Mouse (Mus musculus): ENCODE measurements around the gene Chmp5. TPM values are rescaled to one million over a fixed set of nuclear protein-coding genes. Genes with fewer than 3 reads are reported as not detected.

The Chmp5 gene
- polyA plus RNA-seq (2012; rRNA removed), result 12.6 and 24.5 TPM in 2 replicates
- polyA plus RNA-seq (2014; fragmentation: Nextera tagmentation; extraction: Ambion mirVana), result 42.7 and 45.1 TPM in 2 replicates

DNA sequence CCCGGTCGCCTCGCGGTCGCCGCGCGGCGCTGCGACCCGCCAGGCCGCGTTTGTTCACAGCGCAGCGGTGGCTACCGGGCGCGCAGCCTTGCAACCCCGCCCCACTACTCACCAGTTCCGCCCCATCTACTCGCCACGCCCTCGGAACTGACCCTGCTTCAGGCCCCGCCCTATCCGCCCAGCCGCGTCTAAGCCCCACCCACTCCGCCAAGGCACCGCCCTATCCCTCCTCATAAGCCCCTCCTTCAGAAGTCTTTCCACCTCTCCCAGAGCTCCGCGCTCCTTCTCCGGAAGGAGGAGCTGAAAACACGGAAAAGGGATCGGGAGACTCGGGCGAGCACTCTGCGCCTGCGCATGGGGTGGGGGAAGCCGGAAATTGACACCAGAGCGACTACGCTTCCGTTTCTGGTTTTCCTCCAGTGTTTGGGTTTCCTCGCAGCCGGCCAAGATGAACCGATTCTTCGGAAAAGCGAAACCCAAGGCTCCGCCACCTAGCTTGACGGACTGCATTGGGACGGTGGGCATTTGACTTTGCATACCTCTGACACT is at the start of gene Chmp5, which contains the start of gene Bag1:
TSS of gene Chmp5 (plus strand) at position 248 of the 549 bp plus-strand sequence.
TSS of gene Bag1 (minus strand) at position 135 of the 549 bp plus-strand sequence.
- Histone ChIP-seq H3K9ac (replicated peaks) (peak within 1 kb of the TSS; percentile 97), H3K36me3 (replicated peaks; ENCODE audit: control insufficient read depth, insufficient read depth, low read depth) (peaks cover 18% of the 10 kb centered on the region), H3K4me3 (ENCODE audit: insufficient read depth in 1 of 2, low read depth in 2 of 2, low read length in 2 of 2) (peak within 1 kb of the TSS; percentile 97 to 98), H3K27me3 (ENCODE audit: control insufficient read depth, insufficient read depth, low read length) (no peaks in the 10 kb centered on the region), H3K4me2 (ENCODE audit: low read depth) (peak within 1 kb of the TSS; percentile 96), H3K4me1 (replicated peaks; ENCODE audit: control insufficient read depth in 2 of 2, insufficient read depth in 2 of 2, low read length in 1 of 2) (peaks cover 19 to 24% of the 10 kb centered on the region in 2 experiments), H3K9me3 (ENCODE audit: control insufficient read depth, low read length) (no peaks in the 10 kb centered on the region), H3K27ac (peak within 1 kb of the TSS; percentile 87)
- TF ChIP-seq EP300 (IDR thresholded peaks at IDR 0.05; ENCODE audit: low read depth), result no peak
- TF ChIP-seq CTCF (IDR thresholded peaks at IDR 0.05; ENCODE audit: low read depth), result peak; percentile 38
- ATAC-seq (ENCODE audit: insufficient read depth) (peak; percentile 97), DNase-seq (ENCODE audit: low read depth in 3 of 3, low spot score in 3 of 3) (peak; percentile 96 to 99 (median 96))
- under 1% methylated on average over 50 of the region's 50 CpGs for WGBS (ENCODE audit: insufficient replicate concordance)

DNA sequence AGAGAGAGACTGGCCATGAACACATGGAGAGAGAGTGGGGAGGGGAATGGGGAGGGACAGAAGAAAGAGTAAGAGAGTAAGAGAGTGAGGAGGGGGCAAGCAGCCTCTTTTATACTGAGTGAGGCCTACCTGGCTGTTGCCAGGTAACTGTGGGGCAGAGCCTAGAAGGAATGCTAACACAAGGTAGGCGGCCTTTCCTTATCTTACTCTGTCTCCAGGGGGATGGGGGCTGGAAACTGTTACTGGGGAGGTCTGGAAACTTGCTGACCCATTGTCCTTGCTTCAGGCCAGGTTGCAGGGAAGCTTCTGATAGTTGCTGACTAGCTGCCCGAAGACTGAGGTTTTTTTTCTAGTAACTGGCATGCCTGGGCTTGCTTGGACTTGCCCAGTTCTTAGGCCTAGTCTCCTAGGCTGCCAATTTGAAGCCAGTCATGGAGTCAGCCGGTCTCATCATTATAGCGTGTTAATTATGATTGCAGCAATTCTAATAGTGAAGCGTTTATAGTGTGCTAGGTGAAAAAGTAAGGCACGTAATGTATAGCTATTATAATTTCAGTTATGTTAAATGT is 49.6 kb upstream of the Chmp5 start:
- DNase-seq (ENCODE audit: low read depth in 3 of 3, low spot score in 3 of 3) (no peak), ATAC-seq (ENCODE audit: insufficient read depth) (no peak)
- Histone ChIP-seq H3K4me1 (replicated peaks; ENCODE audit: control insufficient read depth in 2 of 2, insufficient read depth in 2 of 2, low read length in 1 of 2) (peaks cover 6 to 14% of the 10 kb centered on the region in 2 experiments), H3K36me3 (replicated peaks; ENCODE audit: control insufficient read depth, insufficient read depth, low read depth) (no peaks in the 10 kb centered on the region), H3K4me2 (ENCODE audit: low read depth) (no peak overlapping the region), H3K4me3 (ENCODE audit: insufficient read depth in 1 of 2, low read depth in 2 of 2, low read length in 2 of 2) (no peak overlapping the region), H3K9ac (replicated peaks) (no peak overlapping the region), H3K27ac (no peak overlapping the region), H3K9me3 (ENCODE audit: control insufficient read depth, low read length) (no peaks in the 10 kb centered on the region), H3K27me3 (ENCODE audit: control insufficient read depth, insufficient read depth, low read length) (no peaks in the 10 kb centered on the region)
- TF ChIP-seq EP300 (IDR thresholded peaks at IDR 0.05; ENCODE audit: low read depth), result no peak
- TF ChIP-seq CTCF (IDR thresholded peaks at IDR 0.05; ENCODE audit: low read depth), result no peak
- WGBS (ENCODE audit: insufficient replicate concordance), result 77% methylated on average over 6 of the region's 6 CpGs

- Histone ChIP-seq H3K27ac (no peak overlapping the region), H3K36me3 (replicated peaks; ENCODE audit: control insufficient read depth, insufficient read depth, low read depth) (no peaks in the 10 kb centered on the region), H3K9ac (replicated peaks) (no peak overlapping the region), H3K4me2 (ENCODE audit: low read depth) (no peak overlapping the region), H3K9me3 (ENCODE audit: control insufficient read depth, low read length) (no peaks in the 10 kb centered on the region), H3K27me3 (ENCODE audit: control insufficient read depth, insufficient read depth, low read length) (no peaks in the 10 kb centered on the region), H3K4me3 (ENCODE audit: insufficient read depth in 1 of 2, low read depth in 2 of 2, low read length in 2 of 2) (no peak overlapping the region), H3K4me1 (replicated peaks; ENCODE audit: control insufficient read depth in 2 of 2, insufficient read depth in 2 of 2, low read length in 1 of 2) (peaks cover 6 to 14% of the 10 kb centered on the region in 2 experiments)
- 61% methylated on average over 2 of the region's 2 CpGs for WGBS (ENCODE audit: insufficient replicate concordance)
- ATAC-seq (ENCODE audit: insufficient read depth) (no peak), DNase-seq (ENCODE audit: low read depth in 3 of 3, low spot score in 3 of 3) (no peak)
- no peak for TF ChIP-seq EP300 (IDR thresholded peaks at IDR 0.05; ENCODE audit: low read depth)
- TF ChIP-seq CTCF (IDR thresholded peaks at IDR 0.05; ENCODE audit: low read depth), result no peak
Observed at GRCm38 (mm10) chr4:40899264-40899663, 48.9 kb upstream of the Chmp5 start.

DNA sequence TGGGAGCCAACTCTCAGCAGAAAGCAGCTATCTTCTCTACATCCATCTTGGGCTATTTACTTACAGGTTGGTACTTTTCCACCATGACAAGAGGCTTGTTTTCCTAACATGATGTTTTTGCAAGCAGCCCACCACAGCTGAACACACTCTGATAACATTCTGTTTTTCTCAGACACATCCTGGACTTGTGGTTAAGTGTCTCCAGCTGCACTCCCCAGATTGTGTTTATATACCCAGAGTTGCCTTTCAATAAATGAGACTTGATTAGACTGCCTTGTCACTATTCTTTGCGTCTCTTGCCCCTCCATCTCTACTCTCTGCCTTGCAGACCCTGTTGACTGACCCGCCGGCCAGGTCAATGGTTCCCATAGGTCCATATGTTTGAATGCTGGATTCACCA is 48.1 kb upstream of the Chmp5 start:
- Histone ChIP-seq H3K4me2 (ENCODE audit: low read depth) (no peak overlapping the region), H3K9ac (replicated peaks) (no peak overlapping the region), H3K9me3 (ENCODE audit: control insufficient read depth, low read length) (no peaks in the 10 kb centered on the region), H3K27ac (peak overlapping the region; percentile 51), H3K4me3 (ENCODE audit: insufficient read depth in 1 of 2, low read depth in 2 of 2, low read length in 2 of 2) (no peak overlapping the region), H3K36me3 (replicated peaks; ENCODE audit: control insufficient read depth, insufficient read depth, low read depth) (no peaks in the 10 kb centered on the region), H3K27me3 (ENCODE audit: control insufficient read depth, insufficient read depth, low read length) (no peaks in the 10 kb centered on the region), H3K4me1 (replicated peaks; ENCODE audit: control insufficient read depth in 2 of 2, insufficient read depth in 2 of 2, low read length in 1 of 2) (peaks cover 6 to 14% of the 10 kb centered on the region in 2 experiments)
- TF ChIP-seq EP300 (IDR thresholded peaks at IDR 0.05; ENCODE audit: low read depth) (peak; percentile 29; the same call in 1 of the 2 replicates), CTCF (IDR thresholded peaks at IDR 0.05; ENCODE audit: low read depth) (no peak)
- peak in 1 of 3 experiments; percentile 24 for DNase-seq (ENCODE audit: low read depth in 3 of 3, low spot score in 3 of 3)
- WGBS (ENCODE audit: insufficient replicate concordance), result 62% methylated on average over 3 of the region's 3 CpGs
- ATAC-seq (ENCODE audit: insufficient read depth), result peak; percentile 47; the same call in 1 of the 2 replicates

- Histone ChIP-seq H3K9me3 (ENCODE audit: control insufficient read depth, low read length) (no peaks in the 10 kb centered on the region), H3K36me3 (replicated peaks; ENCODE audit: control insufficient read depth, insufficient read depth, low read depth) (no peaks in the 10 kb centered on the region), H3K27ac (no peak overlapping the region), H3K9ac (replicated peaks) (no peak overlapping the region), H3K4me1 (replicated peaks; ENCODE audit: control insufficient read depth in 2 of 2, insufficient read depth in 2 of 2, low read length in 1 of 2) (peaks cover 6 to 14% of the 10 kb centered on the region in 2 experiments), H3K4me2 (ENCODE audit: low read depth) (no peak overlapping the region), H3K4me3 (ENCODE audit: insufficient read depth in 1 of 2, low read depth in 2 of 2, low read length in 2 of 2) (no peak overlapping the region), H3K27me3 (ENCODE audit: control insufficient read depth, insufficient read depth, low read length) (no peaks in the 10 kb centered on the region)
- WGBS (ENCODE audit: insufficient replicate concordance), result 53% methylated on average over 4 of the region's 4 CpGs
- TF ChIP-seq CTCF (IDR thresholded peaks at IDR 0.05; ENCODE audit: low read depth) (no peak), EP300 (IDR thresholded peaks at IDR 0.05; ENCODE audit: low read depth) (no peak)
- no peak for DNase-seq (ENCODE audit: low read depth in 3 of 3, low spot score in 3 of 3)
- ATAC-seq (ENCODE audit: insufficient read depth), result peak; percentile 58; the same call in 1 of the 2 replicates
Observed at GRCm38 (mm10) chr4:40900612-40901011, 47.6 kb upstream of the Chmp5 start.
